Mouse (Mus musculus) lung, adult 2 months (tissue): ENCODE measurements around the gene Fer1l5.

ENCODE experiments used
- CTCF ChIP-seq: fragments of 200-500 bp; IDR thresholded peaks from 2 replicates; pipeline ENCODE4 v1.5.1; 2011; ENCODE audit warnings: mild to moderate bottlenecking, low read length, control low read depth; ENCODE audit not compliant: insufficient read depth
- POLR2A ChIP-seq: fragments of 200-500 bp; IDR thresholded peaks from 2 replicates; pipeline ENCODE4 v1.6.1; 2011; ENCODE audit warnings: low read depth, mild to moderate bottlenecking, control low read depth, low read length, borderline replicate concordance; ENCODE audit errors: extremely low read depth

DNA sequence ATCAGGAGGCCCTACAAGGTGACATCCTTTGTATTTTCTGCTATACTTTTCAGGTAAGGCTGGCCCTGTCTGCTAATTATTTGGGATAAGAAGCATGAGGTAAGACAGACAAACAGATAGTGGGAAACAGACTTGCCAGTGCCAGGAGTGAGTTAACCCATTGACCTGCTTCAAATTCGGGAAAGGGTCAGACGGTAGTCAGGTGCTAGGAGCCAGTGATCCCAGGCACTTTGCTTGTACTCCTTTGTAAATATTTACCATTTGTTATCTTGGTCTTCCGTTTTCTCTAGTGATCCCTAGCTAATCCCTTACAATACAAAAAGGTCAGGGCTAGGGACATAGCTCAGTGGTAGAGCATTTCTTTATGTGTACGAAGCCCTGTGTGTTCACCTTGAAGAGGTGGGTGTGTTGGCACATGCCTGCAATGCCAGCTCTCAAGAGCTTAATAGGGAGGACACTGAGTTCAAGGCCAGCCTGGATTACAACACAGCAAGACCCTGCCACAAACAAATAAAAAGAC is 93.6 kb downstream of the Fer1l5 start:
- no peak for TF ChIP-seq POLR2A
- no peak for TF ChIP-seq CTCF
